Mouse (Mus musculus): ENCODE results near the gene Aen.

Gene Aen

DNA sequence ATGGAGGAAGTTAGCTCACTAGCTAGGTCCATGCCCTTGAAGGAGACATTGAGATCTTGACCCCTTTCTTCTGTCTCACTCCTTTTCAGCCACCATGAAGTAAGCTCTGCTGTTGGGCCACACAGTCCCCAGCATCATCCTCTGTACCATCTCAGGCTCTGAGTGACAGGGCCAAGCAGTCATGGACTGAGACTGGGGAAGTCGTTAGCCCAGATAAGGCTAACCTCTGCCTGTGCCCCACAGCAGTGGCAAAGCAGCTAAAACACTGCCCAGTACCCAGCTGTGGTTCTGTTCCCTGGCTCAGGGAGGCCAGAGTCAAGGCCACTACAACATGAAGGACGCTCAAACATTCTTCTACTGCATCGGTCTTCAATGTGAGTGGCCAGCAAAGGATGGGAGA is 31.6 kb downstream of the Aen start:
- in situ Hi-C loops (cut with MboI, MseI) = no loop called here

DNA sequence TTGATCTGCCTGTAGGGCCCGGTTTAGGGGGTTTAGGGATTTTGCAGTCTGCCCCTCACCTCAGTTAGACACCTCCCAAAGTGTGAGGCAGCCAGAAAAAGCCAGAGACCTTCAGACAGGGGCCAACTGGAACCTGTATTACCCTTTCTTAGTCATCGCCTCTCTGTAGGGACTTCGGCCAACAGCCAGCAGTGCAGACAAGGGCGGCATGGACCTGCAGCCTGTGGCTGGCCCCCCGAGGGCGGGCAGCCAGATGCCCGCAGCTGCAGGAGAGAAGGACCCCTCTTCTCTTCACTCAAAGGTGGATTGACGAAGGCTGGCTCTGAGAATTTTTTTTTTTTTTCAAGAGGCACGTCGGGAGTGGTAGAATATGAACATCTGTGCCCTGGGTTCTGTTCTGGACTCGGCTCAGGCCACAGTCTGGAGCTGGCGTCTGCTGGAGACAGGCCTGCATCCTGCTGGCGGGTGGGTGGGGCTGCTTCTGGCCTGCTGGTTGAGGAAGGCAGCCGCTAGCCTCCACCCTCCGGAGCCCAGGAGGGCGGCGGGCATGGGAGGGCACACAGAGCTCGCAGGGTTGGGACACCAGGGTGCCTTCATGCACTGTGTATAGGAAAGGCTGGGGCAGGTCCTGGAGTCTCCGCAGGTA is 43.4 kb downstream of the Aen start:
- in situ Hi-C loops (cut with MboI, MseI) = no loop called here

DNA sequence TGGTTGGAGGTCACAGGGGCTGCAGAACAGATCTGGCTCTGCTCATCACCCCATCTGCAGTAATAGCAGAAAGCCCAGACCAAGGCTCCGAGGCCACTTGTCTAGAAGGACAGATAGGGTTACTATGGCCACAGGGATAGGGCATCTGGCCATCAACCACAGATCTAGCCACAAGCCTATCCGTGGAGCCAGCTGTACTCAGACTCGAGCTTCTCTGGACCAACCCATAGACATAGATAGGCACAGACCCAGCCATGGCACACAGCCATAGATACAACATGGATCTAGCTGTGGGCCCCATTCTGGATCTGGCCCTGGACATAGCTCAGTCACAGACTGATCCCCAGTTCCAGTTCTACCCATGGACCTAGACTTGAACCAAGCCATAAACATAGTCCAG is 45.3 kb downstream of the Aen start:
- in situ Hi-C loops (cut with MboI, MseI) = loop anchor here (10.0 kb wide), 1 partner anchor 676 kb away; no protein-coding TSS in a partner anchor

DNA sequence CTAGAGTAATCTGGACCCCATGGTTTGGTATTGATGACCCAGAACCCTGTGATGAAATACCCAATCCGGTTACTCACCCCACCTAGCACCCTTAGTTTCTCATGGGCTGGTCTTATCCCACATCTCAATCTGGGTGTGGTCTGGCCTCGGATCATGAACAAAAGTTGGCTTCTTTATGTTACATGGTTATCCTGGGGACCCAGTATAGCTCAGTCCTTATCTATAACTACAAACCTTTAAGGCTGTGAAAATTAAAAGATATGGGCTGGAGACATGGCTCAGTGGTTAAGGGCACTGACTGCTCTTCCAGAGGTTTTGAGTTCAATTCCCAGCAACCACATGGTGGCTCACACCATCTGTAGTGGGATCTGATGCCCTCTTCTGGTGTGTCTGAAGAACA is 46.9 kb downstream of the Aen start:
- in situ Hi-C loops (cut with MboI, MseI) = loop anchor here (10.0 kb wide), 1 partner anchor 678 kb away; no protein-coding TSS in a partner anchor

DNA sequence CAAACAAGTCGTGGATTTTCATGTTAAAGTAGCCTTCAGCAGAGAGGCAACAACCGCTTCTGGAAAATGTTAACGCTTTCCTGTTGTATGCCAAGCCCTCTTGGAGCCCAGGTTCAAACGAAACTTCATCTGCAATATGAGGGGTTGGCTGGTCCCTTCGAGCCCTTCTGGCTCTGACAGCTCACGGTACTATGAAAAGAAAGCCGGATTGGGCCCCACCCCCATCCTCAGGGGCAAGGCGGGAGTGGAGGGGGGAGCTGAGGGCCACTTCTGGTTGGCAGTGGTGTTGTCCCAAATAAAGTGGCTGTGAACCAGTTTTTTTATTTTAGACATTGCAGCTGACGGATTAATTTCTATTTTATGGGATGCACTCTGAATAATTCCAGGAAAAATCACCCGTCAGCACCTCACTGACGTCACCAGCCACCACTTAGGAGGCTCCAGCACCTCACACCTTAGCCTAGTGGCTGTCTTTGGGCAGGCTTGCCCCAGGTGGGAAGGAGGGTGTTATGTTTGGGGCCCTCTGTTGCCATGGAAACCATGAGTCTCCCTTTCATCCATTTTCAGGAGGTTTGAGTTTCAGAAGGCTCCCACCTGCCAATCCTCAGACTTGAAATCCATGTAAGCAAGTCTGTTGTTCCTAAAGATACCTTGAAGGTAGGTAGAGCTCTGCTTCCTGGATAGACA is 58.4 kb downstream of the Aen start:
- in situ Hi-C loops (cut with MboI, MseI) = no loop called here

DNA sequence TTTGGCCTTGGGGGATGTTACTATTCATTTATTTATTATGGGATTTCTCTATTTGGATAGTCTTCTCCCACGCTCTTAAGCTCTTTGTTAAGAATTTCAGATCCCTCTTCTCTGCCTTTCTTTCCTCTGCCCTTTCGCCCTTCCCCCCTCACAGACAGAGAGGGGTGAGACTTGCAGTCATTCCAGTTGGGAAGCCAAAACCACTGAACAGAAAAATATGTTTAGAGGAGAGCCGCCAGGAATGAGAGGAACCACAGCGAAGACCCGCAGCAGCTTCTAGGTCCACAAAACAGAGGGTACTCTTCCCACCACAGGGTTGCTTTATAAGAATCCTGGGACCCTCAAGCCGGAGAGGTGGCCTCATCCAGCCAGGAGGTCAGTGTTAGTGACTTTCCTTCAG is 59.0 kb downstream of the Aen start:
- in situ Hi-C loops (cut with MboI, MseI) = no loop called here

DNA sequence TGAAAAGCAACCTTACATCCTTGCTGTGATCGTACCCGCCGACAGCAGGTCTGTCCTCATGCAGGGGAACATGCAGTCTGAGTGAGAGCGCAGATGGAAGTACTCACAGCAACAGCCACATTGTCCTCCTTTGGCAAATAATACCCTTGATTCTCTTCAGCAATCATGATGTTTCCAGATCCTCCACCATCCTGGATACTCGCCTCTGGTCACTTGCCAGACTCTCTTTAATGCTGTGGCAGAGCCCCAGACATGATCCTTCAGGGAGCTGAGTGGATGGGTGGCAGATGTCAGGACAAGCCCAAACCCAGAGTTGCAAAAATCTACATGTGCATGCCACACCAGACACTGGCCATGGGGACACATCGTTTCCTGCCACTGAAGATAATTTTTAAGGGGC is 59.4 kb downstream of the Aen start:
- in situ Hi-C loops (cut with MboI, MseI) = no loop called here

DNA sequence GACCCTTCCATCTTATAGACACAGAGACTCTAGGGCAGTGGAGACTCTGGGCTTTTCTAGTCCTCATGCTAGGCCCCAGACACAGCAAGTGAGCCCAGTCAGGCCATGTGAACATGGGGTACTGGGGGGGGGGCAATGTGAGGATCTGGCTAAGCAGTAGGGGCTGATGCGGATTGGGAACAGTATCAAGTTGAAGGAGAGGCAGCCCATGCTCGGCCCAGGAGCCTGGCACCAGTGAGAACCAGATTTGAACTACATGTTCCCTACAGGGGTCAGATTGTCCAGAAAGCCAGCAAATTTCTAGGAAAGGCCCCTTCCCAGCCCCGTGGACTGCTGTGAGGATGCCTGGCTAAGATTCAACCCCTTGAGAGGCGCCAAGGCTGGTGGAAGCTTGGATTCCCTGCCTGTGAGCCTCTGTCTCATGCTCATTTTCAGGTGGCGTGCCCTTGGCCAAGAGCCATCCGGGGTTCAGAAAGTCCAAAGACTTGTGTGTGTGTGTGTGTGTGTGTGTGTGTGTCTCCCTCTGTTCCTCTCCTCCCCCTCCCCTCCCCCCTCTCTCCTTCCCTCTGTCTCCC is 62.9 kb downstream of the Aen start:
- in situ Hi-C loops (cut with MboI, MseI) = no loop called here

All from T-helper 2 cell (primary cell).